Mouse (Mus musculus): ENCODE measurements around the gene Rbck1.

The Rbck1 gene

DNA sequence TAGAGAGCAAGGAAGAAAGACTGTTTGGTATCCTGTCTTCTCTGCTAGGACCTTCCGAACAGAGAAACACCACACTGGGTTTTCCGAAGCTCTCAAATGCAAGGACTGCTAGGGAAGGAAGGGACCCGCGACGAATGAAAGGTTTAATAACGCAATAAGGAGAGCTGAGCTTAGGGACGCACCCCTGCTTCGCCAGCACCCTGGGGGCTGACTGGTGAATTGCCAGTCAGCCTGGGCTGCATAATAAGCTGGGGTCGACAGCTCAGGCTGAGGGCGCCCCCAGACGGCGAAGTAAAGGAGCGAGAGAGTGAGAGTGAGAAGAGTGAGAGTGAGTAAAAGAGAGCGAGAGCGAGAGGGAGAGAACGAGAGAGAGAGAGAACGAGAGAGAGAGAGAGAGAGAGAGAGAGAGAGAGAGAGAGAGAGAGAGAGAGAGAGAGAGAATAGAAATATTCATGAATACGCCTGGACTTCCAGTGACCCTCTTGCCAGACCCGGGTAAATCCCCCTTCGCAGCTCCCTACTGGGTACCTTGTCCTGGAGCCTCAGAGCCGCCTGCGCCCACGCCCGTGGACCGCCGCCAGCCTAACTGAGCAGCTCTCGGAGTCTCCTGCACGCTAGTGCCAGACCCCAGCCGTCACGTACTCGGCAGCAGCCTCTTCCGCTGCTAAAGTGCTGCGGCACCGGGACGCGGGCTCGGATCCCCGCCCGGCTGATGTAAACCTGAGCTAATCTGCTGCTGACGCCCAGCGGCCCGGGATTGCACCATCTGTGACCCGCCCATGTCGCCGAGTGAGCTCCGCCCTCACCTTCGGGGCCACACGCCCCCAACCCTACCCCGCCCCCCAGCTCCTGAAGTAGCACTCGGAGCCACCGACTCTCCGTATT is 11.1 kb upstream of the Rbck1 start, which contains the start of gene Trib3:
Trib3 (minus strand) TSS at position 704 of the 885 bp plus-strand sequence.
- DNase-seq = peak; percentile 82 to 84

DNA sequence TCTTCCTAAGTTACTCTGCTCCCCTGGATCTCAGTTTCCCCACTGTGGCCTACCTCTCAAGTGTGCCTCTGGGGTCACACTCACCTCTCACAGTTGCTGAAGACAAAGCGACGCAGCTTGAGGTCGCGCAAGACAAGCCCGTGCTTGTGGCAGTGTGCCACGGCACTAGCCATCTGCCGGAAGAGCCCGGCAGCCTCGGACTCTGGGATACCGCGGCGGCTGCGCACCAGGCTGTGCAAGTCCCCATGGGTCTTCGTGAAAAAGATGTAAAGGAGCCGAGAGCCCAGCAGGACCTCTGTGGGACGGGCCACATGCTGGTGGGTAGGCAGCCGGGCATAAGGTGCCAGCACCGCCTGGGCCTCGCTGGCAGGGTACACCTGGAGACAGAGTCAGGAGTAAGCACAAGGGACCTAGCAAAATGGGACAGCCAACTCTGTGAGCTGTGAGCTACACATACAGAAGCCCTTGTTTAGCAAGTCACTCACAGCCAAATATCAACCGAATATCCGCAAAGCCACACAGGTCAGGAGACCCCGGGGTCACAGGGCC is 7.3 kb upstream of the Rbck1 start:
- DNase-seq = peak; percentile 47 to 72

GRCm38 (mm10) chr2:152338319-152338718 is 5.9 kb upstream of the Rbck1 start:
- no peak for DNase-seq

GRCm38 (mm10) chr2:152337591-152338212 is 5.2 kb upstream of the Rbck1 start:
- DNase-seq = no peak

DNA sequence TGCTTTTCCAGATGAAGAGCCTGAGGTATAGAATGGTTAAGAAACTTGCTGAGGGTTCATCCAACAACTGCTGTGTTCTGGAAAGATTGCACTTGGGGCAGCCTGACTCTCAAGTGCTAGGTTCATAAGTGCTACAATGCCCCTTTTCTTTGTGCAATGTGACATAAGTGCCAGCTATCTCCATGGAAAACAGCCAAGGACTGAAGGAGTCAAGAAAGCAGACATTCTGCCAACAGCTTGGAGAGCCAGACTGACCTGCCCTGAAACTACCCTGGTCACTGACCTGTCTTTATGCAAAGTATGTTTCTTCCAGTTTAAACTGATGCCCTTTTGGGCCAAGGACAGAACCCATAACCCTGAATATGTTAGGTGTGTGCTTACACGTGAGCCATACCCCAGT is 4.4 kb upstream of the Rbck1 start:
- no peak for DNase-seq

DNA sequence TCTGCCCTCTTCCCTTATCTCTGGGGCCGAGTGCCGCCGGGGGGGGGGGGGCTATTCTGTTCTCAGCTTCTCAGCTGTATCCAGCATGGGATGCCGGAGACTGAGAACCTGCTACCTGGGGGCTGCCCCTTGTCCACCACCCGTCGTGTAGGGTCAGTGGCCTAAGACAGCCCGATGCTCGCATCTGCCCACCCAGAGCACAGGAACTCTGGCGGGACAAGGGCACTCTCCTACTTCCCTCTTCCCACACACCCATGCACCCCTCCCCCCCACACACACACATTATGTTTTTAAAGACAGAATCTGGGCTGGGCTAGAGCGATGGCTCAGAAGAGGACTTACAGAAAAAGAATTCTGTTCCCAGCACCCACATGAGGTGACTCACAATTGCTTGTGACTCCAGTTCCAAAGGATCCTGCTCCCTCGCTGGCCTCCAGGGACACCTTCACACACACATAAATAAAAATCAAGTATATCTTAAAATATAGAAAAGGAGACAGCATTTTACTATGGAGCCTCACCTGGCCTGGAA is 2.9 kb upstream of the Rbck1 start:
- no peak for DNase-seq

- DNase-seq = no peak
Measured at GRCm38 (mm10) chr2:152333345-152334006, 1.0 kb upstream of the Rbck1 start.

DNA sequence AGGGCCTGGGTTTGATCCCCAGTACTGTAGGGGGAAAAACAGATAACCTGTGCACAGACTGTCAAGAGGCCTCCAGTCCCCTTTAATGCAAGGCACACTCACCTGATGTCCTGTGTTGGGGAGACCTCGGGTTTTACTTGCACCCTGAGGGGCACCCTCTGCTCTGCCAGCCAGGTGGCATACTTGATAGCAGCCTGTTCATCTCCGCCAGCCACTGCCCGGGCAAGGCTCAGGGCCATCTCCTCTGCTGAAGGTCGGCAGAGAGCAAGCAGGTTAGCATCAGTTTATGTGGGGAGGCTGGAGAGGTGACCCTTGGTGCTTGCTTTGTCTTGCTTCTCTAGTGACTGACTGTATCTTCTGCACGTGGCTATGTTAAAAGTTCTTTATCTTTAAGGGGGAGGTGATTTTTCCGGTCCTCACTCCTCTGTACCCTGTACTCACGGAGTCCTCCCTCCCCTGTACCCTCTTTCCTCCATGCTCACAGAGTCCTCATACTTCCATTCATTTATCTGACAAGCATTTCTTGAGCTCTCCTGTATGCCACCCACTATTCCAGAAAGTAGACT is 1.5 kb downstream of the Rbck1 start:
- DNase-seq = no peak

DNA sequence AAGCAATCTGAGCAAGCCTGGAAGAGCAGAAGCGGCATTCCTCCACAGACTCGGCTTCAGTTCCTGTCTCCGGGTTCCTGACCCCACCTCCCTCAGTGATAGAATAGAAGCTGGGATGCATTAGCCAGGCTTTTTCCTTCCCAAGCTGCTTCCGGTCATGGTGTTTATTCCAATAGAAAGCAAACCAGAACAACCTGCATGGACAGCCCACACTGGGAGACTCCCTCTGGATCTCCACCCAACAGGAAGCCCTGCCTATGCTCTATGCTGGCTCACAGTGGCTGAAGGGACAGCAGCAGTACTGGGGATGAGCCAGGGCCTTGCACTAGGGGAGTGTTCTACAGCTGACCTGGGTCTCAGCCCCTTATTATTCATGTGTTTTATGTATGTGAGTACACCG is 4.5 kb downstream of the Rbck1 start:
- no peak for DNase-seq

GRCm38 (mm10) chr2:152326654-152327053 is 5.8 kb downstream of the Rbck1 start:
- DNase-seq = no peak

DNA sequence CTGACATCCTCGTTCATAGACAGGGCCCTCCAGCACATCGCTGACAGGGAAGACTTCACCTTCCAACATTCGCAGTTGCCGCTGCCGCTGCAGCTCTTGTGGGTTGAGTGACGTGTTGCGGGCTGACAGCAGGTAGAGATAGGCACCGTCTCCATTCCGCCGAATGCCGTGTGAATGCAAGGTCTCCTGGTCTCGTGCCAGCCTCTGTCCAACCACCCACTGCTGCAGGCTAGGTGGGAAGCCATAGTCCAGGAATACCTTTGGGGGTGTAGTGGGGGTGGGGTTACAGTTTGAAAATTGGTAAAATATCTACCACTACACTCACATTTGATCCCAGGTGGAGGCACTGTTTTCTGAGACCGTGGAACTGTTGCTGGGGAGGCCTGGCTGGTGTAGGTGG is 6.3 kb downstream of the Rbck1 start:
- no peak for DNase-seq

DNA sequence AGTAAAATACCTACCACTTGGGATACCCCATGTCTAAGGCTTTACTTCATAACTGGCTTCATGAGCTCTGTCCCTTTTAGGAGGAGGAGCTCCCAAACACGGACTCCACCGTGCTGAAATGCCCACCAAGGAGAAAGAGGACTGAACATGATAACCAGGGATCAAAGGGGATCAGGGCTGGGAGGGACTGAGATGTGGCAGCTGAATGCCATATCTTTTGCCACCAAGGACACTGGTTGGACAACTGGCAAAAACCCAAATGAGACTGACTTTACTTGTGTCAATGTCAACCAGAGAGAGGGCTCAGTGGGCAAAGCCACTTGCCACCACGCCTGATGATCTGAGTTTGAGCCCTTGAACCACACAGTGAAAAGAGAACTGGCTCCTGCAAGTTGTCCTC is 7.6 kb downstream of the Rbck1 start:
- DNase-seq = no peak

DNA sequence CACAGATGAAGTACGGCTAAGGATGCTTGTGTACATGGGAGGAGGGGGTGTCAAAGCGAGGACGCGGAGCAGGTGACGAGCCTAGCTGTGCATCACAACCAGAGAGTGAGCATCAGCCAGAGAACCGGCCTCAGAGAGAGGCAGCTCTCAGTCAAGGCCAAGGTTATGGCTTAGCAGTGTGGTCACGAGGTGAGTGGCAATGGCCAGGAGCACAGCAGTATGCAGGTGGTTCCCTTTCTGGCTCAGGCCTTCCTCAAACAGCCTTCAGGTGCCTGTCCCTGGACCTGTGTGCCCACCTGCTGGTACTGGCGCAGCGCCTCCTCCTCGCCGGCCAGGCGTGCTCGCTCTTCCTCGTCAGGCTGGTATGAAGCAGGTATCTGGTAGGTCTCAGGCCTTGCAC is 8.5 kb downstream of the Rbck1 start:
- peak; percentile 71 to 77 for DNase-seq

GRCm38 (mm10) chr2:152322198-152322597 is 10.3 kb downstream of the Rbck1 start:
- no peak for DNase-seq

DNA sequence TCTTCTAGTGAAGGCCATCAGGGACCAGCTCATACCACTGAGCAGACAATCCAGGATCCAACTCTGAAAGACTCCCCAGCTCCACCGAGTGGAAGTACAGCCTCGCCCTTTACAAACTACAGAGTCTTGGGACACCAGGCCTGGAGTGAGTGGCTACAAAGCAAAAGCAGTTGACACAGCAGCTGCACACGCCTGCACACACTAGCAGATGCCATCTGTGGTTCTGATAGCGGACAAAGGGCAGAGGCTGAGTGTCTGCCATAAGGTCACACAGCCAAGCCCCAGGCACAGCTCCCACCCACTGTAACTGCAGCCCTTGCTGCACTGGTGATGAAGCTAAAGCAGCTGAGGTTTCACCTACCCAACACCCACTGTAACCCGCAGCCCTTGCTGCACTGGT is 10.9 kb downstream of the Rbck1 start:
- no peak for DNase-seq

DNA sequence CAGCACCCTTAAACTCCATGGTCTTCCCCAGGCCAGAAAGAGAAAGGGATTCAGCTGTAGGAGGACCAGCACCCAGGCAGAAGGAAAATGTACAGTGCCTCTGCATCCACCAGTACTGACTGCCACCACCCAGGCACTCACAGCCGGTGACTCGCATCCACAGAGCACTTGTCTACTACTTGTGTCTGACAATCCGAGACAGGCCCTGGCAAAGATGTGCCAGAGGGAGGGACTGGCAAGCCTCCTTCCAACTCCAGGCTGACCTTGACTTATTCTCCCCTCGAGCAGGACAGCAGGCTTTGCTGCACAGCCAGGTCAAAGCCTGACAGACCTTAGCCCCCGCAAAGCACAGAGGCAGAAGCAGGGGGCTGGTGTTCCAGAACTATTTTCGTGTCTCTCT is 15.4 kb downstream of the Rbck1 start:
- DNase-seq = no peak

DNA sequence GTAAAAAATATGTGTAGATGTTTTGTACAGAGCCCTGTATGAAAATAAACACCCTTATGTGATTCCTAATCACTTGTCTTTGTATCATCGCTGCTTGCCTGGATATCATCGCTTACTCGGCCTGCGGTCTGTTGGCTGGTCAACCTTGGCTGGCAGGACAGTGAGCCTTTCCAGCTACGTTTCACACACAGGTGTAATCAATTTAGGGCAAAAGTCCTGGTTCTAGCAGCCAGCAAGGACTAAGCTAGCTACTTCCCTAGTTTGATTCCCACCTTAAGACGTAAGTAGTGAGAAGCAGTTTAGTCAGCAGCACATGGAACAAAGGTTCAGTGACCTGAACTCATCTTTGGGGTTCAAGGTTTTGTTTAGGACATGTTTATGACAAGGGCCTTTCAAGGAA is 18.5 kb downstream of the Rbck1 start:
- DNase-seq = no peak

GRCm38 (mm10) chr2:152312996-152313395 is 19.5 kb downstream of the Rbck1 start:
- peak; percentile 30 to 34 for DNase-seq

DNA sequence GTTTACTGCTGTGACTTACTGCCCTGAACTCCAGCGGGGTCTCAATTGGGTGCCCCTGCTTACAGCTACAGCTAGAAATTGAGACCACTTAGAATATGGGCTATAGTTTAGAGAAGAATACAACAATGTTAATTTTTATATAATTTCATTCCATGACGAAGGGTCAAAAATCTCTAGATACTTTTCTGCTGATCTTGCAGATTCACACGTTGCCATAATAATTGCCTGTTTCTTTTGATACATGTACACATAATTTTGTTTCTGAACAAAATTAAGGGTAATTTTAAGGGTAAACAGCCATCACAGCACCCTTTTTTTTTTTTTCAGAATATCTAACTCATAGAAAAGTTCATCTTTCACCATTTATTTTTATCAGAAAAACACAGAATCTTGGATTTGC is 25.3 kb downstream of the Rbck1 start:
- DNase-seq = no peak

GRCm38 (mm10) chr2:152305480-152305879 is 27.0 kb downstream of the Rbck1 start:
- no peak for DNase-seq

DNA sequence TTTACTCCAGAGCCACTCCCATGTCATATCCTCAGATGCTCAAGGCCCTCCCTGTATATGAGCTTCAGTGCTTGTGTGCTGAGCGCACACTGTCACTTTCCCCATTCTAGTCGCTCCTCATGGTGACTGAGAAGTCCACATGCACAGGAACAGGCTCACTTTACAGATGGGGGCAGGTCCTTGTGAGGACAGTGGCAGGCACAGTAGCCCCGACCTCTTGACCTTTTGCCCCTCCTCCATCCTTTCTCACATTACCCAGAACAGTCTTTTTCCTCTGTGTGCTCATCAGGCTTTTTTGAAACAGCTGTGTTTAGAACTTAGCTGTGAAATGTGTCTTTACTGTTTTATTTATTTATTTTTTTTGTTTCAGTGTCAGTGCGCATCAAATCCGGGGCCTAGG is 28.7 kb downstream of the Rbck1 start:
- no peak for DNase-seq

- DNase-seq = no peak
Measured at GRCm38 (mm10) chr2:152302862-152303261, 29.6 kb downstream of the Rbck1 start.

DNA sequence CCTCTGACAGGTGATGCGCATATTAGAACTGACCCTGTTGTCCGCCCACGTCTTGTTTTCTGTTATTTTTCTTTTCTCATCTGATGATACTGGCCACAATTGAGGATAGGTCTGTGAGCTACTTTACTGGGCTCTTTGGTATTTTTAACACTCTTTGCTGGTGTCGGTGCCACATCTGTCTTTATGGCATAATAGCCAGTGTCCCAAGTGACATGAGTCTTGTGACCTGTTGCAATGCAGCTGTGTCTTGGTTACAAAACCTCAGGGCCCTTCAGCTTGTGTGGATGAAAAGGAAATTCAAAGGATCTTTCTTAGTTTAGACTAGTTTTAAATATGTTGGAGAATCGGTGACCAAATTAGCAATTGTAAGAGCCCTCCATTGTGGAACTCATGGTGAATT is 37.9 kb downstream of the Rbck1 start:
- DNase-seq = no peak
